Mouse (Mus musculus) heart, postnatal 4 days (tissue): Measurements from ENCODE around the gene Carmil3. TPM values are rescaled to one million over a fixed set of nuclear protein-coding genes. Genes with fewer than 3 reads are reported as not detected.

ENCODE experiments used
- DNase-seq: peaks from one replicate; pipeline ENCODE4 v3.0.0; 2021
- total RNA-seq, 2 experiments: library from RNA; stranded (reverse); gene quantifications; 2 replicates each; pipeline ENCODE4 v1.2.3; 2021

Gene Carmil3
- total RNA-seq, 2 experiments from 2014 or later = 2.9 to 5.9 TPM

- DNase-seq = no peak
Measured at GRCm38 (mm10) chr14:55495509-55496240, 5.2 kb downstream of the Carmil3 start.

GRCm38 (mm10) chr14:55496761-55497448 lies 6.5 kb downstream of the Carmil3 start:
- DNase-seq = no peak

- DNase-seq = peak; percentile 96
Measured at GRCm38 (mm10) chr14:55497449-55497821, 7.0 kb downstream of the Carmil3 start.

- DNase-seq = no peak
Measured at GRCm38 (mm10) chr14:55505612-55506011, 15.2 kb downstream of the Carmil3 start.

- no peak for DNase-seq
Measured at GRCm38 (mm10) chr14:55507801-55508200, 17.4 kb downstream of the Carmil3 start.

- DNase-seq = no peak
Measured at GRCm38 (mm10) chr14:55509540-55509939, 19.1 kb downstream of the Carmil3 start.

- DNase-seq = no peak
Measured at GRCm38 (mm10) chr14:55510125-55510731, 19.8 kb downstream of the Carmil3 start, which contains the start of gene Cpne6. Gene Cpne6, plus strand, starts transcription at chr14:55510445.

- no peak for DNase-seq
Measured at GRCm38 (mm10) chr14:55511037-55511436, 20.6 kb downstream of the Carmil3 start.

- DNase-seq = no peak
Measured at GRCm38 (mm10) chr14:55513927-55514326, 23.5 kb downstream of the Carmil3 start.

GRCm38 (mm10) chr14:55515846-55516245 lies 25.4 kb downstream of the Carmil3 start:
- no peak for DNase-seq

- DNase-seq = no peak
Measured at GRCm38 (mm10) chr14:55518897-55519296, 28.4 kb downstream of the Carmil3 start.

GRCm38 (mm10) chr14:55519604-55520003 lies 29.2 kb downstream of the Carmil3 start:
- DNase-seq = no peak

GRCm38 (mm10) chr14:55520451-55521361 lies 30.3 kb downstream of the Carmil3 start:
- DNase-seq = peak; percentile 27

GRCm38 (mm10) chr14:55524062-55524461 lies 33.6 kb downstream of the Carmil3 start:
- DNase-seq = no peak

- no peak for DNase-seq
Measured at GRCm38 (mm10) chr14:55524785-55525184, 34.3 kb downstream of the Carmil3 start, which contains the start of gene Nrl. Gene Nrl, minus strand, starts transcription at chr14:55524981.

- DNase-seq = no peak
Measured at GRCm38 (mm10) chr14:55526674-55527073, 36.2 kb downstream of the Carmil3 start.

GRCm38 (mm10) chr14:55527940-55528339 lies 37.5 kb downstream of the Carmil3 start:
- peak; percentile 31 for DNase-seq

GRCm38 (mm10) chr14:55536116-55536745 lies 45.8 kb downstream of the Carmil3 start:
- peak; percentile 68 for DNase-seq

GRCm38 (mm10) chr14:55540067-55540786 lies 49.8 kb downstream of the Carmil3 start, which contains the start of gene Pck2:
Gene Pck2, plus strand, starts transcription at chr14:55540266.
- peak; percentile 88 for DNase-seq

GRCm38 (mm10) chr14:55540787-55541321 lies 50.4 kb downstream of the Carmil3 start:
- peak; percentile 93 for DNase-seq

GRCm38 (mm10) chr14:55542268-55542667 lies 51.8 kb downstream of the Carmil3 start:
- no peak for DNase-seq
